Mouse (Mus musculus) limb, embryonic 12.5 days (tissue): ENCODE measurements at regions not wholly inside any gene's neighbourhood (a gene's known extent, or its start where the extent isn't known, plus 50 kb on each side); places are given as distances from the start of the nearest gene placed in this dataset.
"Not testable (repeated sequence)": the region's sequence is repeated elsewhere in the genome, so short reads cannot be mapped to it uniquely, and the experiment has no call there.

Experiments
- ATAC-seq: fragments of 200-750 bp; cut with Nextera tagmentation; 2 replicates; pipeline ENCODE4 v1.8.0; 2017; ENCODE audit warnings: low read depth, moderate TSS enrichment; ENCODE audit not compliant: insufficient number of reproducible peaks, insufficient read depth, low FRiP score, low TSS enrichment
- H3K27ac ChIP-seq: fragments of 300-500 bp; sonication (generic); 2 replicates; pipeline ENCODE4 v1.5.1; 2016; ENCODE audit warnings: mild to moderate bottlenecking, moderate library complexity
- H3K27me3 ChIP-seq: fragments of 300-500 bp; sonication (generic); 2 replicates; pipeline ENCODE4 v1.6.1; 2016; ENCODE audit warnings: mild to moderate bottlenecking, moderate library complexity
- H3K36me3 ChIP-seq: fragments of 300-500 bp; sonication (generic); 2 replicates; pipeline ENCODE4 v1.6.1; 2016; ENCODE audit warnings: mild to moderate bottlenecking, moderate library complexity
- H3K4me1 ChIP-seq: fragments of 300-500 bp; sonication (generic); replicated peaks from 2 replicates; pipeline ENCODE4 v1.6.1; 2016
- H3K4me2 ChIP-seq: fragments of 300-500 bp; sonication (generic); 2 replicates; pipeline ENCODE4 v1.6.1; 2016; ENCODE audit warnings: mild to moderate bottlenecking, moderate library complexity
- H3K4me3 ChIP-seq: fragments of 300-500 bp; sonication (generic); replicated peaks from 2 replicates; pipeline ENCODE4 v1.5.1; 2016; ENCODE audit warnings: mild to moderate bottlenecking
- H3K9ac ChIP-seq: fragments of 300-500 bp; sonication (generic); replicated peaks from 2 replicates; pipeline ENCODE4 v1.6.1; 2016; ENCODE audit warnings: mild to moderate bottlenecking, moderate library complexity
- H3K9me3 ChIP-seq: fragments of 300-500 bp; sonication (generic); 2 replicates; pipeline ENCODE4 v1.6.1; 2016; ENCODE audit warnings: mild to moderate bottlenecking, moderate library complexity
- WGBS: fragments of 180-500 bp; shearing (Covaris S2); methylation state at CpG from one replicate; pipeline ENCODE4 v1.1.7; 2016; 5-methylcytosine and 5-hydroxymethylcytosine counted together

GRCm38 (mm10) chr12:46636888-46637287 lies 181.8 kb downstream of the Nova1 start:
- Histone ChIP-seq H3K27ac (no peak overlapping the region), H3K4me1 (peaks cover 14% of the 10 kb centered on the region), H3K36me3 (no peaks in the 10 kb centered on the region), H3K27me3 (no peaks in the 10 kb centered on the region), H3K9me3 (no peaks in the 10 kb centered on the region), H3K4me2 (no peak overlapping the region), H3K9ac (no peak overlapping the region), H3K4me3 (no peak overlapping the region)
- no peak for ATAC-seq

DNA sequence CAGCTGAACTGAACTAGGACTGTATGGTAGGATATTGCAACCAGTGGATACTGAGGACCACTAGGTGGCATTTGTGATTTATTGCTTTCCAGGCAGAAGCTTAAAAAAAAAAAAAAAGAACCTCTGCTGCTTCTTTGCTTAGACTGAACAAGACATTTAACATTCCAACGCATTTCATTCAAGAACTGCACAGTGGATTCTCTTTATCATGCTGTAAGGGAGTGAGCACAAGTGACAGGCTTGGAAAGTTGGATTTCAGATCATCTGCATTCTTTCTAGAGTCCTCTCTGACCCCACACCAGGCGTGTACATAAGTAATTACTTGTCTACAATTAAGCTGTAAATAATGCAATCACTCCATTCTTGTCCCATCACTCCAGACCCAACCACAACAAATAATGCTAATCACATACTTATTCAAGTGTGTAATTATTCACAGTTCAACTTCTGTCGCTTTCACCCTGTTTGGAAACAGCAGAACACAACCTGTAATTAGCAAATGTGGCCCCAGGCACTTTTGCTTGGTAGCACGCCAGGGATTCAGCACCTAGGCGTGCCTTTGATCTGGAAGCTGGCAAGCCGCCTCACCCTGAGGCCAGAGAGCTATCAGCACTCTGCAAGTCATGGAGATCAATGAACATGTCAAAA lies 183.5 kb downstream of the Nova1 start:
- Histone ChIP-seq H3K4me3 (no peak overlapping the region), H3K27ac (no peak overlapping the region), H3K4me2 (no peak overlapping the region), H3K4me1 (peaks cover 14% of the 10 kb centered on the region), H3K27me3 (no peaks in the 10 kb centered on the region), H3K9me3 (no peaks in the 10 kb centered on the region), H3K9ac (no peak overlapping the region), H3K36me3 (no peaks in the 10 kb centered on the region)
- peak; percentile 42; the same call in 1 of the 2 replicates for ATAC-seq
- 9% methylated on average over 6 of the region's 6 CpGs for WGBS

DNA sequence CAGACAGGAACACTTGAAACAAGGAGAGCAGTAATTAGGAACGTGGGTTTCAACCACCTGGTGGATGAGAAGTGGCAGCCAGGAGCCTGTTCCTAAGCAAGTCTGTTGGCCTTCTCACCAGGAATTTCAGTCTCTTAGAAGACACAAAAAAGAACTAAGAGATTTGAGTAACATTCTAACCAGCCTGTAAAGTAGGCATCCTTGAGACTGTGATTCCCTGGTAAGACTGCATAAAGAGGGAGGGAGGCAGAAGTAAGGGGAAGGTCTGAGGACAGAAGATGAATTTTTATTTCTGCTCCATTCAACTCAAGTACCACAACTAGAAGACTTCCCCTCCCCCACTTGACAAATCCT lies 184.0 kb downstream of the Nova1 start:
- no peaks in the 10 kb centered on the region for H3K27me3 ChIP-seq
- WGBS = 4% methylated on average over 1 of the region's 1 CpGs
- H3K4me3 ChIP-seq = no peak overlapping the region
- H3K27ac ChIP-seq = no peak overlapping the region
- no peaks in the 10 kb centered on the region for H3K36me3 ChIP-seq
- no peaks in the 10 kb centered on the region for H3K9me3 ChIP-seq
- no peak overlapping the region for H3K4me2 ChIP-seq
- H3K9ac ChIP-seq = no peak overlapping the region
- H3K4me1 ChIP-seq = peaks cover 14% of the 10 kb centered on the region
- no peak for ATAC-seq

GRCm38 (mm10) chr12:46632384-46632783 lies 186.3 kb downstream of the Nova1 start:
- H3K9ac ChIP-seq = not testable (repeated sequence)

DNA sequence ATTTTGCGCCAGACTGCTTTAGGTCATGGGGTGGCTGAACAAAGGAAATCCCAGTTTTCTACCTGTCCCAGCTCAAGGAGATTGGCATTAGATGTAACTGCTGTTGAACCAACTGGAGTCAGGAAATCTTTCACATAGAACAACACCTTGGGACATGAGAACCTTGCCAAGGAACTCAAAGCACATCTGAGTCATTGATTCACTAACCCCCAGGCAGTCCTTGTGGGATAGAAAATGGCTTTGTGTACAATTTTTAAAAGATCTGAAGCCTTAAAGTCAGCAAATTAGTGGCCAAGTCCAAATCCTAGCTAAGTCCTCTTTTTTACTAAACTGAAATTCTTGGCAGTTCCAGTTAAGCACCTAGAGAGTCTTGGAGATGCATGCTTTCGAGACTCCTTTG lies 191.4 kb downstream of the Nova1 start:
- H3K27ac ChIP-seq = no peak overlapping the region
- no peaks in the 10 kb centered on the region for H3K36me3 ChIP-seq
- ATAC-seq = no peak
- no peaks in the 10 kb centered on the region for H3K4me1 ChIP-seq
- WGBS = 59% methylated on average over 2 of the region's 2 CpGs
- no peak overlapping the region for H3K4me3 ChIP-seq
- H3K9me3 ChIP-seq = no peaks in the 10 kb centered on the region
- H3K27me3 ChIP-seq = no peaks in the 10 kb centered on the region
- H3K4me2 ChIP-seq = no peak overlapping the region
- H3K9ac ChIP-seq = no peak overlapping the region

More at GRCm38 (mm10) chr12:46632384-46632783, 186.3 kb downstream of the Nova1 start:
- not testable (repeated sequence) for ATAC-seq, H3K4me3 ChIP-seq, H3K4me2 ChIP-seq, H3K9me3 ChIP-seq, H3K36me3 ChIP-seq, H3K27me3 ChIP-seq, H3K27ac ChIP-seq
- H3K4me1 ChIP-seq = peaks cover 14% of the 10 kb centered on the region

- no peaks in the 10 kb centered on the region for H3K9me3 ChIP-seq
- H3K27me3 ChIP-seq = no peaks in the 10 kb centered on the region
- H3K36me3 ChIP-seq = no peaks in the 10 kb centered on the region
- no peak for ATAC-seq
- H3K27ac ChIP-seq = no peak overlapping the region
- H3K4me2 ChIP-seq = no peak overlapping the region
- H3K9ac ChIP-seq = no peak overlapping the region
- H3K4me3 ChIP-seq = no peak overlapping the region
- no peaks in the 10 kb centered on the region for H3K4me1 ChIP-seq
- 94% methylated on average over 2 of the region's 2 CpGs for WGBS
These were observed 207.3 kb downstream of the Nova1 start for GRCm38 (mm10) chr12:46611439-46611838.

DNA sequence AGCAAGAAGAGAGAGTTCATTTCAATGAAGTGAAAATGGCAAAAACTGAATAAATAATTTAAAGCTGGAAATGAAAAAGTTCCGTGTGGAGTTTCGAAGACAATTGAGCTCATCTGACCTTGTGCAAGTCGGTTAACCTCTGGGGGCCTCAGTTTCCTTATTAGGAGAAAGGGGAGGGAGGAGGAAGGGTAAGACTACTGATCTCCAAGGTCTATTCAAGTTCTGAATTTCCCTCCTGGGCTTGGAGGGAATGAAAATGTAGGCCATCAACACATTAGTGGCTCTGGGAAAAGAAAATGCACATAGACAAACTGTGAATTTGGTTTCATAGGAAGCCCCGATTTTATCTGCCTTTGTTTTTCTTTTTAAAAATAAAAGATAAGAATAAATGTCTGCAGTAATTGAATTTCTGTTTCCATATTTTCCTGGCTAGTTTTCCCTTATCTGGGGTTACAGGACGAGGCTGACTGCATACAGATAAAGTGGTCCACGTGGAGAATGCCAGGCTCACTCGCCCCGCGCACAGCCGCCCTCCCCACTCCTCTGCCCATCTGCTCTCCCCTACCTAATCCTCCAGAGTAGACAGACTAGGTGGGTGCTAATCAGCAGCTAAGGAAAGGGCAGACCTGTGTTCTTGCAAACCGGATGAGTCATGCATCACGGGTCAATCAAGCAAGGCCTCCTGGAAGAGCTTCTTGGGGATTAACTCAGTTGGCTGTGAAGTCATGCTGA lies 209.0 kb downstream of the Nova1 start:
- no peak overlapping the region for H3K4me3 ChIP-seq
- H3K27me3 ChIP-seq = no peaks in the 10 kb centered on the region
- no peaks in the 10 kb centered on the region for H3K9me3 ChIP-seq
- no peak for ATAC-seq
- no peak overlapping the region for H3K27ac ChIP-seq
- H3K9ac ChIP-seq = no peak overlapping the region
- no peaks in the 10 kb centered on the region for H3K4me1 ChIP-seq
- H3K36me3 ChIP-seq = no peaks in the 10 kb centered on the region
- no peak overlapping the region for H3K4me2 ChIP-seq
- 64% methylated on average over 12 of the region's 12 CpGs for WGBS

DNA sequence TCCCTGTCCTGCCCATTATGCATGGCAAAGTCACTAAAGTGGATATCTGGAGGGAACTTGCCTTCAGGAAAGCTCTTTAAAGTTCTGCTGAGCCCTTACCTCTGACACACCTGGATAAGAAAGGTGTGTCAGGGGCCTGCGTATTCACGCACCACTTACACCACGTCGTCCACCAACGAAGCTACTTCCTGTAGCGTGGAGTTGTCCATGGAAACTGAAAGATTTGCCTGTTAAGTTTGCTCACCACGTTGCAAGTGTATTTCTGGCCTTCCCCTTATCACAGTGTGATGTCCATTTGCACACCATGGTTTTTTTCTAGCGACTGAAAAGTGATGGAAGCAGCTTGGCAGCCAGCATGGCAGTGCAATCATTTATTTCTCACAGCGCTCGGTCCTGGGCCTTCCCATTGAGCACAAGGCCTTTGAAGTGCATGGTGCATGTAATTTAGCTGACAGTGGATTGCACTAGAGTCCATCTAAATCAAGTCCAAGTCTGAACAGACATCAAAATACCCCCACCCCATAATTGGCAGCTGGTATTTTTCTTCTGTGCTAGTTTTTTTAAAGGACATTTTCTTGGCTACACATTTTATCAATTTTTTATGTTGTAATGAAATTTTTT lies 210.3 kb downstream of the Nova1 start:
- 80% methylated on average over 10 of the region's 10 CpGs for WGBS
- Histone ChIP-seq H3K27me3 (no peaks in the 10 kb centered on the region), H3K4me1 (no peaks in the 10 kb centered on the region), H3K4me2 (no peak overlapping the region), H3K4me3 (no peak overlapping the region), H3K36me3 (no peaks in the 10 kb centered on the region), H3K9me3 (no peaks in the 10 kb centered on the region), H3K9ac (no peak overlapping the region), H3K27ac (no peak overlapping the region)
- no peak for ATAC-seq

GRCm38 (mm10) chr12:46597200-46597599 lies 221.5 kb downstream of the Nova1 start:
- H3K4me1 ChIP-seq = no peaks in the 10 kb centered on the region
- H3K9me3 ChIP-seq = no peaks in the 10 kb centered on the region
- H3K4me3 ChIP-seq = no peak overlapping the region
- no peak overlapping the region for H3K9ac ChIP-seq
- no peaks in the 10 kb centered on the region for H3K27me3 ChIP-seq
- no peaks in the 10 kb centered on the region for H3K36me3 ChIP-seq
- no peak overlapping the region for H3K4me2 ChIP-seq
- no peak overlapping the region for H3K27ac ChIP-seq
- ATAC-seq = no peak
- WGBS = 18% methylated on average over 4 of the region's 4 CpGs

DNA sequence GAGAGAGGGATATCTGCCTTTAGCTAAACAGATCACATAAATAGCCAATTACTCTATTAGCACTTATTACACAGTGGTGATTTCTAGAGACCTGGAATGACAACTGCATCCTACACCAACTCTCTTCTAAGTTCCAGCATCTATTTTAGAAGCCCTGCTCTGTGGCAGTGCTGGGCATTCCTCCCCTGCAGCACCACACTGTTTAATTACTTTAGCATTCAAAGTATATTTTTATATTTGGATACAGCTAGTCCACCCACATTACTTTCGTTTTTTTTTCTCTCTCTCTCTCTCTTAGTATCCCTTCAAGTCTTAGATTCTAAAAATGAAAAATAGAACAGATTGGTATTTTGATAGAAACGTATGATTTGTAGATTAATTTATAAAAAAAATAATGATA lies 250.1 kb downstream of the Nova1 start:
- H3K27me3 ChIP-seq = no peaks in the 10 kb centered on the region
- no peaks in the 10 kb centered on the region for H3K4me1 ChIP-seq
- no peaks in the 10 kb centered on the region for H3K36me3 ChIP-seq
- no peak overlapping the region for H3K27ac ChIP-seq
- H3K9me3 ChIP-seq = no peaks in the 10 kb centered on the region
- H3K4me2 ChIP-seq = no peak overlapping the region
- 81% methylated on average over 2 of the region's 2 CpGs for WGBS
- no peak for ATAC-seq
- no peak overlapping the region for H3K4me3 ChIP-seq
- no peak overlapping the region for H3K9ac ChIP-seq

GRCm38 (mm10) chr12:46566324-46566723 lies 252.4 kb downstream of the Nova1 start:
- H3K27ac ChIP-seq = no peak overlapping the region
- H3K36me3 ChIP-seq = no peaks in the 10 kb centered on the region
- ATAC-seq = no peak
- H3K27me3 ChIP-seq = no peaks in the 10 kb centered on the region
- H3K9ac ChIP-seq = no peak overlapping the region
- no peak overlapping the region for H3K4me2 ChIP-seq
- no peaks in the 10 kb centered on the region for H3K4me1 ChIP-seq
- H3K4me3 ChIP-seq = no peak overlapping the region
- no peaks in the 10 kb centered on the region for H3K9me3 ChIP-seq
- WGBS = 63% methylated on average over 2 of the region's 2 CpGs
